Mouse (Mus musculus): ENCODE measurements around the gene Prox1. TPM values are rescaled to one million over a fixed set of nuclear protein-coding genes. Genes with fewer than 3 reads are reported as not detected.

Prox1 gene
- under 1 TPM; 0.30 to 0.34 TPM for total RNA-seq (2023)

DNA sequence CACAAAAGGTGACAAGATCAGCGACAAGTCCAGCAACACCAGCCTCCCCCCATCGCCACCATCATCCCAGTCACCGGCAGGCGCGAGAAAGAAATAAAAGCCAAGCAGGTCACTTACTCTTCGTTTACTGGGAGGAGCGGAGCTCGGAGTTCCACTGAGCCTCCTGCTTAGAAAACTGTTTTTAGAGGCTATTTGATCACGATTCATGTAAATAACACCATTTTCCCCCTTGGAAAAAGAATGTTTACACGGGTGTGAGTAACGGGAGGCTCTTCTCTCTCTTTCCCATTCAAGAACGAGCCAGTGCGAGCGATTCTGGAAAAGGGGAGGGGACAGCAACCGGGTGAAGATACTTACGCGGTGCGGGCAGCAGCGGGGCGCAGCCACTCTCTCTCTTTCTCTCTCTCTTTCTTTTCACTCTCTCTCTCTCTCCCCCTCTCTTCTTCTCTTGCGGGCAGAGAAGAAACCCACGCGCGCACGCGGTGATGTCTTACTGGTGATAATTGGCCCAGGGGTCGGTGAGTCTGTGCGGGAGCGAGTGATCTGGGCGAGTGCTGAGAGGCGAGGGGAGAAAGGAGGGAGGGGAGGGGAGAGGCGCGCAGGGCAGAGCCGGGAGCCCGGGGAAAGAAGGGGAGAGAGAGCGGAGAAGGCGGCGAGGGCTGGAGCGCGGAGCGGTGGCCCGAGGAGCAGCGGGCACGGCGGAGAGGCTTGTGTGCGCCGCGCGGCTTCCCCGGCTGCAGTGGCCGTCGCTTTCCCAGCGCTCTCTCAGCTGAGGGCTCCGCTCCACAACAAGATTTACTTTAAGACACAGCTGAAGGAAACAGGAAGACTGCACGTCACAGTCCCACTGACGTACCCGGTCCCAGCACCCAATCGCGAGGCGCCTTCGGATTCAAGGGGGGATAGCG, at the start of gene Prox1:
TSS of gene Prox1 (minus strand) at position 804 of the 908 bp plus-strand sequence.

Other genes starting within 250 kb of the Prox1 start
- gene Smyd2, start 248.4 kb downstream of the Prox1 start, total RNA-seq (2023) = 1 to 10 TPM; 3.5 to 6.1 TPM

Data from monocyte, adult 59 days (primary cell).